Mouse (Mus musculus): ENCODE measurements at regions not wholly inside any gene's neighbourhood (a gene's known extent, or its start where the extent isn't known, plus 50 kb on each side); places are given as distances from the start of the nearest gene placed in this dataset.

DNA sequence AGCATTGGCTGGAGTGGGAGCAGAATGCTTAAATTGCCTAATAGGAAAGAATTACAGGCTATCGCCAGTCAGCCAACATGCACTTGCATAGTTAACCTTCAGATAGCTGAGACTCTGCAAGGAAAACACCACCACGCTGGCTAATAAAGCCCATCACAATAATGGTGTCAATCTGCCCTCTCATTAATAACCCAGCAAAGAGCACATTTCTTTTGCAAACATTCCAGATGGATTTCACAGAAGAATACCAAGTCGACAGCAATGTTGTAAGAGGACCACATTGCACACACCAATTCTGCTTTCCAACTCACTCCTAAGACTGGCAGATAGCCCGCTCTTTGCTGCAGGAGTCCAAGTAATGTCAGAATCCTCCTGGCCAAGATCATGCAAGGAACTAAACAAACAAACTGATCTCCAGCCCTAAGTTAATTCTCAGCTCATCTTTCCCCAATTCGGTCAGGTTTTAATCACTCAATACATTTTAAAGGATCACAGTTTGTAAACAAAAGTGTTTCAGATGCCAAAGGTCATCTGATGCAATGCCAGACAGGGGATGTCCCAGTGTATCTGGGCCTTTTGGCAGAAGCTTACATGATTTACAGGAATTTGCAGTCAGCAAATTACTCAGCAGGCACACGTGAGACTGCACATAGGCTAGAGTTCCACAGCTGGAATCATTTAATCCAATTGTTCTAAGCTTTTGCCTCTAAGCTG lies 198.4 kb downstream of the Klf6 start:
- DNase-seq (ENCODE audit: low spot score in 2 of 2), result no peak

DNA sequence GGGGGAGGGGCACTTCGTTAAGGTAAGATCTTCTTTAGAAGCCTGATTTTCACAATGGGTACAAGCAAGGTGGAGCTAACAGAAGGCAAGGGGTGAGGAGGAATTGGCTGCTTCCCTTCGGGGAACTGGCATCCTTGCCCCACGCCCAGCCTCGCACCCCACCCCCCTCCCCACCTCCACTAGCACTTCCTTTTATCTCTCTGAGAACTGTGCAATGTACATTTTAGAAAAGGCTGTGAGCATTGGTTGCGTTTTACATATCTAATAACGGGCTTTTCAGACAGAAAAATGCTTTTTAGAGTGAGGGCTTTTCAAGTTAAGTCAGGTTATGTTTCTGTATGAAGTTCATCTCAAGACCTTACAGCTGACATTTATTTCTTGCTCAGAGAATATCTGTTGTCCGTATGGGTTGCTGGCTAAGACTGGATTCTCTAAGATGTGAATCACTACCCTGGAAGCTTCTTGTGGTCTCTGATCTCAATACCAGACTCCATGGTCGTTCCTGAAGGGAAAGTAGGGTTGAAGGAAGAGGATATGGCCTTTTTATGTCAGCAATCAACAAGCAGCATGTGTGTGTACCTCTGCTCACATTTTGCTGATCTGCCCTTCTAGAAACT lies 199.1 kb downstream of the Klf6 start:
- no peak for DNase-seq (ENCODE audit: low spot score in 2 of 2)

DNA sequence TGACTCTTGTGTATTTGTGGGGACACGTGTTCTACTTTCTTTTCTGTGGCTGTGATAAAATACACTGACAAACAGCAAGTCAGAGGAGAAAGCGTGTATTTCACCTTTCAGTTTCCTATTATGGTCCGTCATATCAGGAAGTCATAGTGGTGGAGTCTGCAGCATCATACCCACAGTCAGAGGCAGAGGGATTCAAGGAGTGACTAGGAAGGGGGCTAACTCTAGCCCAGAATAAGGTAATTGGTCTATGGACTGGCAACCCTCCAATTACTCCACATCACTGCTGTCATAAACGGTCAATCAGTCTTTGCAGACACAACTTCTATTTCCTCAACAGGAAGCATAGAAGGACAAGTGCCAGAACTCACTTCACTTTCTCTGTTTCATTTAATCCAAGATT lies 201.0 kb downstream of the Klf6 start:
- DNase-seq (ENCODE audit: low spot score in 2 of 2), result no peak

DNA sequence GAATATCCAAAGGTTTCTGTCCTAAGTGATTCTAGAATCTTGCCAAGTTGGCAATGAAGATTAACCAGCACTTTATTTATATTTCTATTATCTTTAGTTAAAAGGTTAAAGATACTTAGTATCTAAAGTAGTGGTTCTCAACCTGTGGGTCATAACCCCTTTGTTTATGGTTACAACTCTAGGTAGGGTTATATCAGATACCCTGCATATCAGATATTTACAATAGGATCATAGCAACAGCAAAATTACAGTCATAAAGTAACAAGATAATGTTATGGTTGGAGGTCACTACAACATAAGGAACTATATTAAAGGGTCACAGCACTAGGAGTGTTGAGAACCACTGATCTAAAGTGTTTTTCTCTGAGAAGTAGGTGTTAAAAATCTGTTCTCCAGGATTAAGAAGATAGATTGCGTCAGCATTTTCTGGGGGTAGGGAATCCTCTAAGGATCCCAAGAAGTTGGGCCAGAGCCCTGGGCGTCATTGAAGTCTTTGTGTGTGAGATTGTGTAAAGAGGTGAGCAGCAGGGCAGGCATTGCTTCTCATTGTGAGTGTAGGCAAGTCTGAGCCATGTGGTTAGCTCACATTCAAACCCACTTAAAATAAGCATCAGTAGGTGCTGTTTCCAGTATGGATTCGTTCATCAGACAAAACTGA lies 201.6 kb downstream of the Klf6 start:
- DNase-seq (ENCODE audit: low spot score in 2 of 2), result no peak

DNA sequence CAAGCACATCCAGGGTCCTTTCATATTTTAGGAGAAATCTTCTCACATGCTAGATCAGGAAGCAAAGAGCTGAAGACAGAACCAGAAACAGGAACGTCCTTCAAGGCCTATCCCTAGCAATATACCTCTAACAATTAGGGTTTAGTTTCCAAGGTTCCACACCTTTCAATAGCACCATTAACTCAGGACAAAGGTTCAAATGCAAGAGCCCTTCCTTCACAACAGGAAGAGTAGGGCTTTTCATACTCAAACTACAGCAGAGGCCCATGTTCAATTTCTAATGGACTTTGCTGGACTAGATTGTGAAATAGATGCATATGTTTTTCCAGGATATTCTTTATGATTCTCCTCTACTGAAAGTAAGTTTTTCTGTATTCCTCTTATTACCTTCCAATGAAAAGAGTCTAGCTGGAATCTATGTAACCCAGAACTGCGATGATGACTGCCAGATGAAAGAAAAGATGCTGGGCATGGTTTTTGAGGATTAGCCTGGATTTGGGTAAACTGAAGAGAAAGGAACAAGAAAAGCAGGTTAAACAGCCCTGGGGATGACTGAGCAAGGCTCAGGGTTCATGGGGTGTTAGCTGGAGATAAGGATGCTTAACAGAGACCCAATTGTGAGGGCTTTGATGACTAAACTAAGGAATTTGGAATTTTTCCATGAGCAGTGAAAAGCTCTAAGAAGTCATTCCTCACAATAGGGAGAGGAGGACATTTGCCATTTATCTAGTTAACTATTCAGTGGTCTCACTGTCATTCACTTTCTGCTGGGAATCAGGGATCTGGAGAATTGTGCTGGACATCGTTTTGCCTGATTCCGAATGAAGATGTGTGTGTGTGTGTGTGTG lies 215.9 kb downstream of the Klf6 start:
- DNase-seq (ENCODE audit: low spot score in 2 of 2), result no peak

DNA sequence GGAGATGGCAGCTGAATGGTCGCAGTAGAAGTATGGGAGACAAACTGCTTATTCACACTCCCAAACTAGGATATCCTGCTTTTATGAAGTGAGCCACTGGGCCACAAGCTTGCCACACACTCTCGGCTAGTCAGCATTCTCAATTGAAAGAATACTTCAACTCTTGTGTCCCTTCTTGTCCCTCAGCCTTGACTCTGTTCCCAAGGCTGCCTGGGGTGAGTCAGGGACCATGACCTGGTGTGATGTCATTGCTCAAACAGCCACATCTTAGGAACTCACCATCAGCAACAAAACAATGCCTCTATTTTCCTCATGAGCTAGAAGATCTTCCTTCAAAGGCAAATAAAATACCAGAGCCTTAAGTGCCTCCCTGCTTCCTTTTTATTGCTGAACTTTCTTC lies 224.6 kb downstream of the Klf6 start:
- DNase-seq (ENCODE audit: low spot score in 2 of 2), result no peak

DNA sequence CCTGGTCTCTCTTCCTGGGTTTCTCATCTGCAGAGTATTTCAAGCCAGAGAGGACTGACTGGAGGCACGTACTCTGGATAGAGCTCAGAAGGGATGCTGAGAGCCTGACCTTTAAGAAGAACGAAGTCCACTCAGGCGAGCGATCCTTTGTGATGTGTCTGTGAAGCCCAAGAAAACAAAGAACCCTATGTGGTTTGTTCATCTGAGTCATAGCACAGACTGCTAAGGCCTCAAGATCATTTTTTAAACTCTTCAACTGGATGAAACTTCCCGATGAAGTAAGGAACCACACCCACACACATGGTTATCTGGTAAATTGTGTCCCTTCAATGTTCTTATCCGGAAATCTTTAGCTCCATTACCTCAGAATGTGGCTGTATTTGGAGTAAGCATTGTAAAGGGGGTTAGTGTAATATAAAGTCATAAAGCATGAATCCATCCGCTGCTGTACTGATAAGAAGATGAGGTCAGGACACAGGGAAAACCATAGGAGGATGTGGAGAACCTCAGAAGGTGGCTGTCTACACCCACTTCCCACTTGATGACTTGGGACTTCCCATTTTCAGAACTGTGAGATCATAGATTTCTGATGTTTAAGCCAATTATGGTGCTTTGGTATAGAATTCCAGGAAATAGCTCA lies 247.9 kb downstream of the Klf6 start:
- DNase-seq (ENCODE audit: low spot score in 2 of 2), result no peak

DNA sequence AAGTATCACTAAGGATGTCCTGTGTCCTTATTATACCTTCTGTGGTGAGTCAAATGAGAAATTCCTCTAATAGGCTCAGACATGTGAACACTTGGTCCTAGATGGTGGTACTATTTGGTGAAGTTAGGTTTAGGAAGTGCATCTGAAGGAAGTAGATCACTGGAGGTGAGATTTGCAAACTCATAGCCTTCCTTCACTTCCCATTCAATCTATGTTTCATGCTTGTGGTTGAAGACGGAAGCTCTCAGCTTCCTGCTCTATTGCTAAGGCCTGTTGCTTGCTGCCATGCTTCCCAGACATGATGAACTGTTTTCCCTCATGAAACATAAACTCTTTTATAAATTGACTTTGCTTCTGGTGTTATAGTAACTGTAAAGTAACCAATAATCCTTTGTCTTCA lies 258.4 kb downstream of the Klf6 start:
- no peak for DNase-seq (ENCODE audit: low spot score in 2 of 2)

DNA sequence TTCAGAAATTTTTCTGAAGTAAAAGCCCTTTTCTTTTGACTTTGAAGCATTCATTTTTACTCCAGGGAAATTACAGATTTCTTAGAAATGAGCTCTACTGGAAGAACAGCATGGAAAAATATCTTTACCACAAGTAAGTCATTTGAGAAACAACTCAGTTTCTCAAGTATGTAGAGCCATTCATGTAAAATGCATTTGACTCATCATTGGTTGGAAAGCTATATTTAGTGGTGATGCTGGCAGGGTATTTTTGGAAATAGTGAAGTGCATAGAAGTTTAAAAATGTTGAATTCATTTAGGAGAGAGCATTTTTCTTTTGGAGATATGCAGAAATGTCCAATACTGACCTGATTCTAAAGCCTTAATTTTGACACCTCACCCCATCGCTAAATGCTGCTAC lies 266.0 kb downstream of the Klf6 start:
- DNase-seq (ENCODE audit: low spot score in 2 of 2), result no peak

DNA sequence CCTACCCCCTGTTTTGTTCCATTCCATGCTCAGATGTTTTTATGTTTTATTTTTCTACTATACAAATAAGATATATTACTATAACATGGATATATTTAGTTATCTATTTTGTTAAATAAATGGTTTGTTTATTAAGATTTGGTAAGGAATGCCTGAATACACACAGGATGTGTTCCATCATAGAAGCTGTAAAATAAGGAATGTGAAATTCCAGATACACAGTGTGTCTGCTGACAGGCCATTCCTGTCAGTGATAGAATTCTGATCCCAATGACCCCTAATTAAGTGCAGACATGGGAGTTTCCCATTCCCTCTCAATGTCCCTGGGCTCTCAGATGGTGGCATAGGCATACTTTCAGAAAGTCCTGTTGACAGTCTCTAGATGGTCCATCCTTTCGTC lies 267.6 kb downstream of the Klf6 start:
- no peak for DNase-seq (ENCODE audit: low spot score in 2 of 2)

DNA sequence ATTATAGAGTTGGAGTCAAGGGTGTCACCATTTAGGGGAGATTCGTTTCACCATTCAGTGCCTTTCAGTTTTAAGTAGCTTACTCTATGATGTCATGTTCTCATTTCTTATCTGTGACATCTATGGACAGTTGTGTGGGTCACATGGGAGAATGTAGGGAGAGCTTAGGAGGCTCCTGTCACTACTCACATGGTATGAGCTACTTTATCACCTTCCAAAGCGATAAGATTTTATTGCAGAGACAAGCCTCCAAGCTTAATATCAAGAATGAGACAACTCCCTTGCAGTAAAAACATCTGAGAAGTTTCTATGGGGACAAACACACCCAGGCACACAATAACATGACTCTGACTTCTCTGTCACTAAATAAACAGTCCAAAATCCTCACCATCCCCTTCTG lies 270.1 kb downstream of the Klf6 start:
- DNase-seq (ENCODE audit: low spot score in 2 of 2), result no peak

DNA sequence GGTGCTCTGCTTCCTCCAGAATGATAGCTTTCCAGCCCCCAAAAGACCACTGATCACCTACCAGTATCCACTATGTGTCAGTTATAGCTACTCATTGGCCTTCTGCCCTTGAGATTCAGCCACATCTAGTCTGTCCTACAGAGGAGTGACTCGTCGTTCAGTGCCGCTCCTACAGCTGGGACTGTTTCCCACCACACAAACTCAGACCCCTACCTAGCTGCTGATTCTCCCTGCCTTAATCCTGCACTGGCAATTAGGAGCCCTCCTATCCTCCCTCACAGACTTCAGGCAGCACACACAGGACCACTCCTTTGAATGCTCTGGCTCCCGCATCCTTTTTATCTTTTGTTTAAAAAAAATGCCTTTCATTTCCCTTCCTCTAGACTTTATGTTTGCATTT lies 275.9 kb downstream of the Klf6 start:
- DNase-seq (ENCODE audit: low spot score in 2 of 2), result no peak

DNA sequence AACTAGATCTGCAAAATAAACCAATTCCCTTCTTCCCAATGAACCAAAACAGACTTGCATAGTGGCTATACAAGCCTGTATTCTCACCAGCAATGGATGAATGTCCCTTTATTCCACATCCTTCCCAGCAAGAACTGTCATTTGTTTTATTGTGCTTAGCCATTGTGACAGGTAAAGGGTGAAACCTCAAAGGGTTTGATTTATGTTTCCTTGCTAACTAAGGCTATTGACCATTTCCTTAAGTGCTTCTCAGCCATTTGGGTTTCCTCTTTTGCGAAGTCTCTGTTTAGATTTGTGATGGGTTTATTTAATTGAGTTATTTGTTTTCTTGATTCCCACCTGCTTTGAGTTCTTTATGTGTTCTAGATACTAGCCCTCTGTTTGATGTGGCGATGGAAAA lies 281.5 kb downstream of the Klf6 start:
- no peak for DNase-seq (ENCODE audit: low spot score in 2 of 2)

DNA sequence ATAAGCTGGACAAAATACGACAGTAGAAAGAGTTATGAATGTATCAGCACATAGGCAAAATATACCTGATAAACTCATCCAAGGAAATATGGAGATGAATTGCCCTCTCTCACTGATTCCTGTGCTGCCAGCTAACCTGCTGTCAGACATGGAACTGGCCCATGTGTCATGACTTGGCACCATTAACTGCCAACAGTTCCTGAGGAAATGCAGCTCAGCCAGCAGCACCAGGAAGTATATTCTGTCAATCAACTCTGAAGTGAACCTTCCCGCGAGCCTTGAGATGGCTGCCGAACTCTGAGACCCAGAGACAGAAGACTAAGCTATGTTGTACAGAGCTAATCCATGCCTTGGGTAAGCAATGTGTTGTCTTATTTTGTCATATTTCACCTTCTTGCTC lies 292.4 kb downstream of the Klf6 start:
- no peak for DNase-seq (ENCODE audit: low spot score in 2 of 2)

DNA sequence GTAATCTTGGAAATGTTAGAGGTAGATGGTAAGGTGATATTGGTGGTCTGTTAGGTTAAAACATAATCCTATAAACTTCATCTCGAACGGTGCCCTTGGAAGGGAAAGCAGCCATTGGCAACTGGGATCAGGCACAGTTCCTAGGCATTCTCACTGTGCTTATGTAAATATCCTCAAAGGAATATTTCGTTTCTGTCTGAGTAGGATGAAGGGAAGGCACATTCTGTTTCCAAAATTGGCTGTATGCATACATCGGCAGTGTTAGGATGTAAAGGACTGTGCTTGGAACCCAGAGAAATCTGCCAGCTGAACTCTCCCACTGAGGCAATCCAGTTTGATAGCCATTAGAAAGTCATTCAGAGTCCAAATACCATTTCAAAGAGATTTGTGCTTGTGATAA lies 294.9 kb downstream of the Klf6 start:
- no peak for DNase-seq (ENCODE audit: low spot score in 2 of 2)

DNA sequence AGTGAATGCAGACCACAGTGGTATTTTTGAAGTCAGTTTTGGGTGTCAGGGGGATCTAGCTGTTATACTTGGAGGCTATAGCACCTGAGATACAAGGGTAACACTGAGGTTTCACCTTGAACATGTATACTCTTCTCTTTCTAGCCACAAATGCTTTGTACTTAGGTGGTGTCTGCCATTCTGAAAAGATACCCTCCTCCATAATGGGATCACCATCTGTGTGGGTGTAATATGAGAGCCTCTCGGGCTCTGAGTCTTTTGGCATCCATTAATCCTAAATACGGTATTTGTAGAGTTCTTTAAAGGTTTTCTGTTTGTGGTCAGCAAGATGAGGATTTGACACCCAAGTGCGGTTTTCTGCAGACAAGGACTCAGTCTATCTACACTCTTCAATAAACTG lies 295.7 kb downstream of the Klf6 start:
- no peak for DNase-seq (ENCODE audit: low spot score in 2 of 2)

DNA sequence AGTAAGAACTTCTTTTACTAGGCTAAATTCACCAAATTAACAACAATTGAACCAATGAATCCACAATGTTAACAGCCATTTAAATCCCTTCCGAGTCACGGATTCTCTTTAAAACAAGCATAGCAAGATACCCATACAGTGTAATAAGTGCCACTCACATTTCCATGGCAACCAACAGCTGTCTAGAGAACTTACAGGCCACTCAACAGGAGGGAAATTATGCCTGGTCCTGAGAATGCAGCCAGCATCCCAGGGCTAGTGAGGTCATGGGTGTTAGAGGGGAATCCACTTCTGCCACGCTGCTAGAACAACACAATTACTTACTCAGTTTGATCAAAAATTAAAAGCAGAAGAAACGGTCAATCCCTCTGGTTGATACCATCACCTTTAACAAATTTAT lies 296.7 kb downstream of the Klf6 start:
- no peak for DNase-seq (ENCODE audit: low spot score in 2 of 2)

DNA sequence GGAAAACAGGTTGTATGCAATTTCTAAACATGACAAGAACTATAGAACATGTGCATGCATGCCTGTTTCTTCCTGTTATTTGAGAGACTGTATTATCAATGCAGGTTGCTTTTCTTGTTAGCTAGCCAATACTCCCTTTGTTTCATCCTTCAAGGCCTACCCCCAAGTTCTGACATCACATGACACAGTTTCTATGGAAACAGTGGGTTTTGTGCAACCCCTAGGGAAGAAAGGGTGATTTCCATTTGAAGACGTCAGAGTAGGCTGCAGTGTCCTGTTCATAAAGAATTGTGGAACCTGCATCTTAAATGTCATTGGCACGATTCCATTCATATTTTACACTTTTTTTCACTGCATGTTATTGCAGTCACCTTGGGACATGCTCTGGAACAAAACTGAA lies 298.1 kb downstream of the Klf6 start:
- no peak for DNase-seq (ENCODE audit: low spot score in 2 of 2)

DNA sequence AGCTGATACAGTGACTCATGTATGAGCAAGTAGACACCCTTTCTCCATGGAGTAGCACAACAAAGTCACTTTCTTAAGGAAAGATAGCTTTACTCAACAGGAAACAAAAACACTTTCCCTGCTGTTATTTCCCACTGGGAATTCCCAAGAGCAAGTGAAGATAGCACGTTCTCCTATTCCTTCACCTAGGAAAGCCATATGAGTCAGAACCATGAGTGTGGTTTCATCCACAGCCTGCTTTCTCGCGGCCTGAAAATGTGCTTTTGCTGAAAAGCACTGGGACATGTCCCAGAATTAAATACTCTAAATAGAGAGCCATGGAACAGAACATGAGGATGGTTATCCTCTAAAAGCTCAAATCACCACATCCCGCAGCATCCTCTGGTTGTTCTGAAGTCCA lies 304.6 kb downstream of the Klf6 start:
- DNase-seq (ENCODE audit: low spot score in 2 of 2), result no peak

DNA sequence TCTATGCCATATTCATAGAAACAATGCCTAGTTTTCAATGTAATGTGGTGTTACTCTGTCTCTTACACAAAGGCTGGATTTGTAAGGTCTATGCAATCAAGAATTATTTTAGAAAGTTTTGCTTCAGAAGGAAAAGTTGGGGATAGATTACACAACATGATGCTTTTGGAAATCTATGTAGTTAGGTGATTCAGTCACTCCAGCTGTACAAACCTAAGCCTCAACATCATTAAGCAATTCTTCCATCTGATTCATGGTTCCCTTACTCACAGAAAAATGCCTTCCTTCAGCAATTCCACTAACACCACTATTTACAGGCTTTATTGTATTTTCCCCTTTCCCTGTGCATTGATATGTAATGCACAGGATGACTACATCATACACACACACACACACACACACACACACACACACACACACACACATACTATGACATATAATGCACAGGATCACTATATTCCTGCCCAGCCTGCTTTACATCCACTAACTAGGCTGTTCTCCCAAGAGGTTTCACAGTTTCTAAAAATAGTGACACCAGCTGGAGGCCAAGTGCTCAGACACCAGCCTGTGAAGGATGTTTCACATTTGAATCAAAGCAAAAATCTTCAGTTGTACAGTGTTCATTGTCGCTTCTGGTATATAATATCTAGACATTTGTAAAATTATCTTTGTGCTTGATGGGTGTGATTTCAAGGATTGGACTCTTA lies 305.9 kb downstream of the Klf6 start:
- DNase-seq (ENCODE audit: low spot score in 2 of 2), result no peak

DNA sequence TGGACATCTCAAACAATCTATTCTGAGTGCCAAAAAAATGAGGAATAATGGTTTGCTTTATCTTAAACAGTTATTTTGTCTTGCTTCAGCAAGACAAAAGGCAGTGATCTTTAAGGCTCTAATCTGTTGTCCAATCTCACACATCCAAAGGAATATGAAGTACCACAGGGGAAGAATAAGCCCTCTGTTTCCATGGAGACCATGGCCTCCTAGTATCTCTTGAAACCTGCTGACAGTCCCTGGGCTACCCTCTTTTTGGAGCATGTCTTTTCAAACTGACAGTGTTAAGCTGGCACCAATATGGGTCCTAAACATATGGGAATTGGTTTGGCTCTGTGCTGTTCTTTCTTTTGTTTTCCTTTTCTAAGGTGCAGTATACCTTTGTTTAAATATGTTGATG lies 311.8 kb downstream of the Klf6 start:
- no peak for DNase-seq (ENCODE audit: low spot score in 2 of 2)
